Mouse (Mus musculus) embryonic facial prominence, embryonic 13.5 days (tissue): ENCODE data around the gene Fpr3. TPM values are rescaled to one million over a fixed set of nuclear protein-coding genes. Genes with fewer than 3 reads are reported as not detected.
"Not testable (repeated sequence)": the region's sequence is repeated elsewhere in the genome, so short reads cannot be mapped to it uniquely, and the experiment has no call there.

Experiments used
- ATAC-seq: fragments of 200-750 bp; cut with Nextera tagmentation; 2 replicates; pipeline ENCODE4 v1.8.0; 2017; ENCODE audit warnings: low read depth; ENCODE audit not compliant: insufficient number of reproducible peaks, insufficient read depth, low FRiP score, low TSS enrichment
- H3K27ac ChIP-seq: fragments of 300-500 bp; sonication (generic); 2 replicates; pipeline ENCODE4 v1.5.1; 2015; ENCODE audit warnings: moderate library complexity, mild to moderate bottlenecking, inconsistent platforms
- H3K27me3 ChIP-seq: fragments of 300-500 bp; sonication (generic); 2 replicates; pipeline ENCODE4 v1.6.1; 2015; ENCODE audit warnings: mild to moderate bottlenecking, inconsistent platforms
- H3K36me3 ChIP-seq: fragments of 300-500 bp; sonication (generic); 2 replicates; pipeline ENCODE4 v1.6.1; 2015; ENCODE audit warnings: mild to moderate bottlenecking, inconsistent platforms
- H3K4me1 ChIP-seq: fragments of 300-500 bp; sonication (generic); 2 replicates; pipeline ENCODE4 v1.6.1; 2015; ENCODE audit warnings: inconsistent platforms
- H3K4me2 ChIP-seq: fragments of 300-500 bp; sonication (generic); 2 replicates; pipeline ENCODE4 v1.6.1; 2015; ENCODE audit warnings: moderate library complexity, mild to moderate bottlenecking, inconsistent platforms
- H3K4me3 ChIP-seq: fragments of 300-500 bp; sonication (generic); 2 replicates; pipeline ENCODE4 v1.5.1; 2015; ENCODE audit warnings: mild to moderate bottlenecking, inconsistent platforms
- H3K9ac ChIP-seq: fragments of 300-500 bp; sonication (generic); 2 replicates; pipeline ENCODE4 v1.6.1; 2015; ENCODE audit warnings: mild to moderate bottlenecking, inconsistent platforms
- H3K9me3 ChIP-seq: fragments of 300-500 bp; sonication (generic); 2 replicates; pipeline ENCODE4 v1.6.1; 2016; ENCODE audit warnings: inconsistent platforms
- WGBS: fragments of 180-500 bp; shearing (Covaris S2); methylation state at CpG from one replicate; pipeline ENCODE4 v1.1.7; 2015; ENCODE audit warnings: mixed read lengths; 5-methylcytosine and 5-hydroxymethylcytosine counted together
- polyA plus RNA-seq: library from polyadenylated mRNA; unstranded; fragments of >200 nt; fragmentation: Nextera tagmentation; extraction: Ambion mirVana; gene quantifications from 2 replicates; pipeline ENCODE4 v1.2.1, GENCODE M21; 2015

The Fpr3 gene
- not detected in 2 replicates for polyA plus RNA-seq

GRCm38 (mm10) chr17:17887774-17888248 is at the start of gene Fpr3, which contains the start of gene Fpr2:
Gene Fpr3 (plus strand): TSS chr17:17887852.
Gene Fpr2 (plus strand): TSS chr17:17887824.
- WGBS: 53% methylated on average over 1 of the region's 1 CpGs
- no peak within 1 kb of the TSS for H3K4me2 ChIP-seq
- no peaks in the 10 kb centered on the region for H3K27me3 ChIP-seq
- no peaks in the 10 kb centered on the region for H3K36me3 ChIP-seq
- no peak within 1 kb of the TSS for H3K27ac ChIP-seq
- H3K4me3 ChIP-seq: no peak within 1 kb of the TSS
- no peaks in the 10 kb centered on the region for H3K4me1 ChIP-seq
- H3K9me3 ChIP-seq: no peaks in the 10 kb centered on the region
- no peak within 1 kb of the TSS for H3K9ac ChIP-seq
- ATAC-seq: no peak

DNA sequence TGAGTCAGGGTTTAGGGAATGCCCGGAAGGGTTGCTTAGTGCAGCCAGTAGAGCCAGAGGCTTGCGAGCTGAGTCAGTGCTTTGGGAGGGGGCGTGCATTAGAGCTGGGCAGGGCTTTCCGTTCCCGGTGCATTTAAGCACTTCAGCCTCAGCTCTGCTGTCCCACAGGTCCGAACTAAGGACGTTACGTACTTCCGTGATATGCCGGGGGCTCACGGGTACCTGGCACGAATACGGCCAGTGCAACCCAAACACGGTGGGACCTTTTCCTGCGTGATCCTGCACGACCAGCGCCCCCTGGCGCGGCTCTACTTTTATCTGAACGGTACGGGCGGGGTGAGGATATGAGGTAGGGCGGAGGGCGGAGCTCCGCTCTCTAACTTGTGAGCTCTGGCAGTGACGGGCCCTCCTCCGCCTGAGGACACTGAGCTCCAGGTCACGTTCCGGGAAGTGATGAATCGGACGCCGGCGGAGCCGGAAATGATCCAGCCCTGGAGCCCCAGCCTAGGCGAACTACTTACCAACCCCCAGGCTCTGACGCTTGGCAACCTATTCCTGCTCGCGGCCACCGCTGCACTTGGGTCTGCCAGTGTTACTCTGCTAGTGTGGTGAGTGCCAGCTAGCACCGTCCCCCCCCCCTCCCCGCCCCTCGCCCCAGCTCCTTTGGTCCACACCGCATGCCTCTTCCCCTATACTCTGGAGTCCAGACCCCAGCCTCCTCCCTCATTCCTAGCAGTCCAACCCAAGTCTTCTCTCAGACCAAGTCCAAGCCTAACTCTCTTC is 49.5 kb upstream of the Fpr3 start:
- ATAC-seq: peak; percentile 89
- Histone ChIP-seq H3K36me3 (peaks cover 63% of the 10 kb centered on the region), H3K27ac (peak overlapping the region; percentile 84), H3K4me3 (peak overlapping the region; percentile 46), H3K9me3 (no peaks in the 10 kb centered on the region), H3K27me3 (no peaks in the 10 kb centered on the region), H3K9ac (peak overlapping the region; percentile 63), H3K4me2 (peak overlapping the region; percentile 73), H3K4me1 (peaks cover 54% of the 10 kb centered on the region)
- 1% methylated on average over 43 of the region's 43 CpGs for WGBS

- Histone ChIP-seq H3K9me3 (no peaks in the 10 kb centered on the region), H3K9ac (no peak overlapping the region), H3K4me2 (no peak overlapping the region), H3K27ac (no peak overlapping the region), H3K27me3 (no peaks in the 10 kb centered on the region), H3K4me3 (no peak overlapping the region), H3K36me3 (peaks cover 56% of the 10 kb centered on the region), H3K4me1 (peaks cover 42% of the 10 kb centered on the region)
- ATAC-seq: no peak
- 91% methylated on average over 2 of the region's 2 CpGs for WGBS
Measured at GRCm38 (mm10) chr17:17839276-17839675, 48.4 kb upstream of the Fpr3 start.

GRCm38 (mm10) chr17:17840796-17841195 is 46.9 kb upstream of the Fpr3 start:
- H3K27me3 ChIP-seq: no peaks in the 10 kb centered on the region
- no peaks in the 10 kb centered on the region for H3K9me3 ChIP-seq
- H3K4me1 ChIP-seq: peaks cover 29% of the 10 kb centered on the region
- peaks cover 50% of the 10 kb centered on the region for H3K36me3 ChIP-seq
- ATAC-seq: no peak
- no peak overlapping the region for H3K4me3 ChIP-seq
- H3K9ac ChIP-seq: no peak overlapping the region
- H3K27ac ChIP-seq: no peak overlapping the region
- 79% methylated on average over 7 of the region's 7 CpGs for WGBS
- no peak overlapping the region for H3K4me2 ChIP-seq

DNA sequence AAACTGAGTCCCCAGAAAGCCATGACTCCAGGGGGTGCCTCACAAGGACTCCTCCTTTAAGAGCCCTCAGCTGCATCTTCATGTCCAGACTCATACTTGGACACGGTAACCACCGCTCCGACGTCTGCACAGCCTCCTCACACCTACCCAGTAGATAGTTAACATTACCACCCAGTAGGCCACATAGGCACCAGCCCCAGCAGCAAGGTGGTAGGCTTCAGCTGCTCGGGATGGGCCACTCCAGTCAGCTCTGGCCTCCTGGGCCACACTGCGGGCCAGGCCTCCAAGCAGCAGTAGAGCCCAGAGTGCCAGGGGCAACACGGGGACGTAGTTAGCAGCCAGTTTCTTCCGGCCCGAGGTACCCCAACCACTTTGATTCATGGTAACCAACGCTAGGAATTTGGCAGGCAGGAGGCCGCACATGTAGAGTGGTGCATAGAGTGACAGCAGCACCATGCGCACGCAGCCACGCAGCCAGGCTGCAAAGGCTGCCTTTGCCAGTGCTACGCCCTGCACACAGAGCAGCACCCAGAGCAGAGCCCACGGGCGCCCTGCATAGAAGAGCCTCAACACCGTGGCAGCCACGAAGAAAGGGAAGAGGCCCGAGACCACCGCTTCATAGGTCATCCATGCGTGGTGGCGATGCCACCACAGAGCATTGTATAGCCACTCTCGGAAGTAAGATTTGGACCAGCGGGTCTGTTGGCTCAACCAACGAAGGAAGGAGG is 44.0 kb upstream of the Fpr3 start:
- ATAC-seq: 0 out of 2 replicates have a peak, but pooled peaks have one; percentile 23
- H3K4me2 ChIP-seq: no peak overlapping the region
- peaks cover 42% of the 10 kb centered on the region for H3K36me3 ChIP-seq
- H3K27me3 ChIP-seq: no peaks in the 10 kb centered on the region
- no peak overlapping the region for H3K4me3 ChIP-seq
- no peaks in the 10 kb centered on the region for H3K9me3 ChIP-seq
- WGBS: 77% methylated on average over 27 of the region's 27 CpGs
- H3K27ac ChIP-seq: no peak overlapping the region
- H3K9ac ChIP-seq: no peak overlapping the region
- peaks cover under 1% of the 10 kb centered on the region; the same call in 1 of the 2 replicates for H3K4me1 ChIP-seq

DNA sequence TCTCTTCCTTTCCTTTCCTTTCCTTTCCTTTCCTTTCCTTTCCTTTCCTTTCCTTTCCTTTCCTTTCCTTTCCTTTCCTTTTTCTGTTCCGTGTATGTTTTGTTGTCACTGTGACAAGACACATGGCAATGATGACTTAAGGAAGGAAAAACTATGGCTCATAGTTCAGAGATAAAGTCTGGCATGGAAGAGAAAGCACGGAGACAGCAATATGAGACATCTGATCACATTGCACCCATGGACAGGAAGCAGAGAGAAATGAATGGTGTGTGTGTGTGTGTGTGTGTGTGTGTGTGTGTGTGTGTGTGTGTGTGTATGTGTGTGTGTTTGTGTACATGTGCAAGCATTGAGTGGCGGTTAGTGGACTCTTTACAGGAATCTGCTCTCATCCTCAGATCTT is 43.0 kb upstream of the Fpr3 start:
- not testable (repeated sequence) for H3K4me2 ChIP-seq, H3K4me1 ChIP-seq, H3K9ac ChIP-seq, ATAC-seq, H3K4me3 ChIP-seq, H3K9me3 ChIP-seq, H3K27ac ChIP-seq, H3K27me3 ChIP-seq
- H3K36me3 ChIP-seq: peaks cover 42% of the 10 kb centered on the region
- WGBS: 83% methylated on average over 3 of the region's 3 CpGs

DNA sequence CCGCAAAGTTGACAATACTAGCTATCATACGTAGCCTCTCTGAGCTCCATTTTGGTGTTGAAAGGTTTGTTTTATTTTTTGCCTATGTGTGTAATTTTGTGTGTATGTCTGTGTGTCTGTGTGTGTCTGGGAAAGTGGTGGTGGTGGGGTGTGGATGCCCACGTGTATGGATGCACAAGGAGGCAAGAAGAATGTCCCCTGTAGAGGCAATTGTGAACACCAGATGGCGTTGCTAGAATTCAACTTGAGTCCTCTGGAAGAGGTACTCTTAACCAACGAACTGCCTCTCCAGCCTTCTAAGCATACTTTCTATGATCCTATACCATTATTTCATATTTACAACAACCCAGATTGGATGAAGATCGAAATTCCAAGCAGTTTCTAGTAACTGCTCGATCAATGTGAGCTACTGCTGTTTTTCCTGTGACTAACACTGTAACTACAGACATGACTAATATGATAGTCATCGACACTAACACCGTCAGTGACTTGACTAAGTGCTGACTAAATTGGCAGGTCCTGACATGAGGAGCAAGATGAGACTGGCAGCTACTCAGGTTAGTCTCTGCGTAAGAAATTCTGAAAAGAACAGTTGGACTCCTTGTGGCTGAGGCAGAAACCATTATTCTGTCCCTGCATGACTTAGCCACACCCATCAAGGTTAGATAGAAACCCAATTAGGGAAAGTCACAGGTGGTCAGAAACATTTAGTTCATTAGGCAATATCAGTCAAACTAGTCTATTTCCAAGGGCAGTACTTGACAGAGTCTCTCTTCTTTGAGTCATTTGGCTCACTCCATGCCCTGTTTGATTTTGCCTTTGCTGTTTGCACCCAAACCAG is 42.2 kb upstream of the Fpr3 start:
- H3K27ac ChIP-seq: no peak overlapping the region
- H3K27me3 ChIP-seq: peaks cover 15% of the 10 kb centered on the region
- H3K36me3 ChIP-seq: peaks cover 34% of the 10 kb centered on the region
- no peak overlapping the region for H3K4me2 ChIP-seq
- 68% methylated on average over 10 of the region's 10 CpGs for WGBS
- H3K4me1 ChIP-seq: no peaks in the 10 kb centered on the region
- no peaks in the 10 kb centered on the region for H3K9me3 ChIP-seq
- H3K4me3 ChIP-seq: no peak overlapping the region
- no peak overlapping the region for H3K9ac ChIP-seq
- ATAC-seq: no peak

GRCm38 (mm10) chr17:17848988-17849387 is 38.7 kb upstream of the Fpr3 start:
- Histone ChIP-seq H3K4me1 (no peaks in the 10 kb centered on the region), H3K27ac (no peak overlapping the region), H3K9me3 (no peaks in the 10 kb centered on the region), H3K27me3 (peaks cover 16% of the 10 kb centered on the region), H3K36me3 (peaks cover 11% of the 10 kb centered on the region), H3K4me3 (no peak overlapping the region), H3K9ac (no peak overlapping the region), H3K4me2 (no peak overlapping the region)
- WGBS: 86% methylated on average over 2 of the region's 2 CpGs
- no peak for ATAC-seq

DNA sequence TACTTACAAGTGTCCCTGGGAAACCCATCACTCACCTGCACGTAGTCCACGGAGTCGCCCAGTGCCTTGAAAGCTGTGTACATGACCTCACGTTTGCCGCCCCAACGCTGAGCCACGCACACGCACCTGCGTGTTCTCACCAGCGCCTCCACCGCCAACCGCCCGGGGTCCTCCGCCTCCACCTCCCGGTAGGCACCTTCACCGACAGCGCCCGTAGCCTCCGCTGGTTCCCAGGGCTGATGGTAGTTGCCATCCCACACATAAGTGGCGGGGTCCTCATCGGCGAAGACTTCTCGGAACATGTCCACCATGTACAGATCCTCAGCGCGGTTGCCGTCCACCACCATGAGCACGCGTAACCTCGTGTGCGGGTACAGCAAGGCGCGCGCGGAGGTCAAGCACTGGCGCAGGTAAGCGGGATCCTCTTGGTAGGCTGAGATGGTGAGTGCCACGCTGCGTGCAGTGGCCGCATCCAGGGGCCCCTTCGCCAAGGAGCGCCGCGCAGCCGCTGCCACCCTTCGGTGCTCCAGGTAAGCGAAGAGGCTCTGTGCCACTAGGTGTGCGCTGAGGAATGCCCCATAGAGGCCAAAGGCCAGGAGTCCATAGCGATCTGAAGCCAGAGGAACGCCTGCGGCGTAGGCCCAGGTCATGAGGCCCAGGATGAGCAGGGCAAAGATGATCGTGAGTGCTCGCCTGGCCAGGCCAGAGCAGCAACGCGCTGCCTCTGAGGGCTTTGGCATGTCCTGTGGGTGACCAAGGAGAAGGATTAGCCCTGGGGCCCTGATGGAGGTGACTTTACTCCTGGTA is 37.5 kb upstream of the Fpr3 start:
- Histone ChIP-seq H3K4me3 (peak overlapping the region; percentile 9; the same call in 1 of the 2 replicates), H3K4me1 (peaks cover 9% of the 10 kb centered on the region), H3K27ac (no peak overlapping the region), H3K4me2 (peak overlapping the region; percentile 27), H3K27me3 (peaks cover 16% of the 10 kb centered on the region), H3K9ac (no peak overlapping the region), H3K36me3 (peaks cover 11% of the 10 kb centered on the region), H3K9me3 (no peaks in the 10 kb centered on the region)
- WGBS: 23% methylated on average over 55 of the region's 55 CpGs
- ATAC-seq: no peak

GRCm38 (mm10) chr17:17855064-17855838 is 32.4 kb upstream of the Fpr3 start, which contains the start of gene Has1:
Gene Has1 (minus strand): TSS chr17:17855205.
- H3K27ac ChIP-seq: no peak within 1 kb of the TSS

More at GRCm38 (mm10) chr17:17855064-17855838, 32.4 kb upstream of the Fpr3 start, which contains the start of gene Has1:
- Histone ChIP-seq H3K36me3 (no peaks in the 10 kb centered on the region), H3K9me3 (no peaks in the 10 kb centered on the region), H3K4me2 (peak within 1 kb of the TSS; percentile 31; the same call in 1 of the 2 replicates), H3K9ac (no peak within 1 kb of the TSS), H3K4me3 (no peak within 1 kb of the TSS), H3K27me3 (peaks cover 3% of the 10 kb centered on the region), H3K4me1 (peaks cover 21% of the 10 kb centered on the region)
- 14% methylated on average over 8 of the region's 8 CpGs for WGBS
- ATAC-seq: 0 out of 2 replicates have a peak, but pooled peaks have one; percentile 21
